Mouse (Mus musculus): ENCODE measurements around the gene Tenm2. TPM values are rescaled to one million over a fixed set of nuclear protein-coding genes. Genes with fewer than 3 reads are reported as not detected.

Tenm2 gene
- polyA plus RNA-seq, 1 experiment, result not detected

GRCm38 (mm10) chr11:37031305-37032055, 204.3 kb downstream of the Tenm2 start:
- H3K4me1 ChIP-seq (ENCODE audit: control insufficient read depth, insufficient read depth, low read length), result no peaks in the 10 kb centered on the region
- no peak overlapping the region for H3K4me3 ChIP-seq (ENCODE audit: insufficient read depth, low read length)
- H3K27ac ChIP-seq (ENCODE audit: insufficient read depth, low read depth, low read length), result no peak overlapping the region
- no peak for TF ChIP-seq POLR2A (IDR thresholded peaks at IDR 0.05; ENCODE audit: borderline replicate concordance, low read depth, low read length)
- no peak for TF ChIP-seq CTCF (IDR thresholded peaks at IDR 0.05; ENCODE audit: low read depth, low read length)

GRCm38 (mm10) chr11:37011900-37012299, 223.9 kb downstream of the Tenm2 start:
- H3K4me3 ChIP-seq (ENCODE audit: insufficient read depth, low read length), result no peak overlapping the region
- TF ChIP-seq POLR2A (IDR thresholded peaks at IDR 0.05; ENCODE audit: borderline replicate concordance, low read depth, low read length) (no peak), CTCF (IDR thresholded peaks at IDR 0.05; ENCODE audit: low read depth, low read length) (no peak)

GRCm38 (mm10) chr11:37009243-37009642, 226.5 kb downstream of the Tenm2 start:
- no peak for TF ChIP-seq CTCF (IDR thresholded peaks at IDR 0.05; ENCODE audit: low read depth, low read length)
- no peak for TF ChIP-seq POLR2A (IDR thresholded peaks at IDR 0.05; ENCODE audit: borderline replicate concordance, low read depth, low read length)
- no peak overlapping the region for H3K27ac ChIP-seq (ENCODE audit: insufficient read depth, low read depth, low read length)
- H3K4me3 ChIP-seq (ENCODE audit: insufficient read depth, low read length), result no peak overlapping the region
- no peaks in the 10 kb centered on the region for H3K4me1 ChIP-seq (ENCODE audit: control insufficient read depth, insufficient read depth, low read length)

More at GRCm38 (mm10) chr11:37011900-37012299, 223.9 kb downstream of the Tenm2 start:
- Histone ChIP-seq H3K4me1 (ENCODE audit: control insufficient read depth, insufficient read depth, low read length) (no peaks in the 10 kb centered on the region), H3K27ac (ENCODE audit: insufficient read depth, low read depth, low read length) (no peak overlapping the region)

GRCm38 (mm10) chr11:36997668-36998067, 238.1 kb downstream of the Tenm2 start:
- H3K27ac ChIP-seq (ENCODE audit: insufficient read depth, low read depth, low read length), result no peak overlapping the region
- no peak overlapping the region for H3K4me3 ChIP-seq (ENCODE audit: insufficient read depth, low read length)
- TF ChIP-seq POLR2A (IDR thresholded peaks at IDR 0.05; ENCODE audit: borderline replicate concordance, low read depth, low read length) (no peak), CTCF (IDR thresholded peaks at IDR 0.05; ENCODE audit: low read depth, low read length) (no peak)
- no peaks in the 10 kb centered on the region for H3K4me1 ChIP-seq (ENCODE audit: control insufficient read depth, insufficient read depth, low read length)

GRCm38 (mm10) chr11:36990895-36991294, 244.9 kb downstream of the Tenm2 start:
- H3K4me1 ChIP-seq (ENCODE audit: control insufficient read depth, insufficient read depth, low read length), result no peaks in the 10 kb centered on the region
- no peak overlapping the region for H3K27ac ChIP-seq (ENCODE audit: insufficient read depth, low read depth, low read length)
- no peak for TF ChIP-seq CTCF (IDR thresholded peaks at IDR 0.05; ENCODE audit: low read depth, low read length)
- TF ChIP-seq POLR2A (IDR thresholded peaks at IDR 0.05; ENCODE audit: borderline replicate concordance, low read depth, low read length), result no peak
- no peak overlapping the region for H3K4me3 ChIP-seq (ENCODE audit: insufficient read depth, low read length)

GRCm38 (mm10) chr11:36988776-36989565, 246.8 kb downstream of the Tenm2 start:
- Histone ChIP-seq H3K4me3 (ENCODE audit: insufficient read depth, low read length) (no peak overlapping the region), H3K4me1 (ENCODE audit: control insufficient read depth, insufficient read depth, low read length) (no peaks in the 10 kb centered on the region), H3K27ac (ENCODE audit: insufficient read depth, low read depth, low read length) (no peak overlapping the region)
- no peak for TF ChIP-seq POLR2A (IDR thresholded peaks at IDR 0.05; ENCODE audit: borderline replicate concordance, low read depth, low read length)
- TF ChIP-seq CTCF (IDR thresholded peaks at IDR 0.05; ENCODE audit: low read depth, low read length), result no peak

GRCm38 (mm10) chr11:36974142-36974541, 261.6 kb downstream of the Tenm2 start:
- H3K4me3 ChIP-seq (ENCODE audit: insufficient read depth, low read length), result no peak overlapping the region
- no peak for TF ChIP-seq POLR2A (IDR thresholded peaks at IDR 0.05; ENCODE audit: borderline replicate concordance, low read depth, low read length)
- TF ChIP-seq CTCF (IDR thresholded peaks at IDR 0.05; ENCODE audit: low read depth, low read length), result no peak
- H3K27ac ChIP-seq (ENCODE audit: insufficient read depth, low read depth, low read length), result no peak overlapping the region
- no peaks in the 10 kb centered on the region for H3K4me1 ChIP-seq (ENCODE audit: control insufficient read depth, insufficient read depth, low read length)

GRCm38 (mm10) chr11:36958102-36958501, 277.7 kb downstream of the Tenm2 start:
- Histone ChIP-seq H3K4me1 (ENCODE audit: control insufficient read depth, insufficient read depth, low read length) (no peaks in the 10 kb centered on the region), H3K27ac (ENCODE audit: insufficient read depth, low read depth, low read length) (no peak overlapping the region), H3K4me3 (ENCODE audit: insufficient read depth, low read length) (no peak overlapping the region)
- TF ChIP-seq CTCF (IDR thresholded peaks at IDR 0.05; ENCODE audit: low read depth, low read length) (no peak), POLR2A (IDR thresholded peaks at IDR 0.05; ENCODE audit: borderline replicate concordance, low read depth, low read length) (no peak)

- no peak overlapping the region for H3K27ac ChIP-seq (ENCODE audit: insufficient read depth, low read depth, low read length)
- H3K4me1 ChIP-seq (ENCODE audit: control insufficient read depth, insufficient read depth, low read length), result no peaks in the 10 kb centered on the region
- no peak overlapping the region for H3K4me3 ChIP-seq (ENCODE audit: insufficient read depth, low read length)
- TF ChIP-seq POLR2A (IDR thresholded peaks at IDR 0.05; ENCODE audit: borderline replicate concordance, low read depth, low read length) (no peak), CTCF (IDR thresholded peaks at IDR 0.05; ENCODE audit: low read depth, low read length) (no peak)
Measured at GRCm38 (mm10) chr11:36941429-36941828, 294.3 kb downstream of the Tenm2 start.

- TF ChIP-seq POLR2A (IDR thresholded peaks at IDR 0.05; ENCODE audit: borderline replicate concordance, low read depth, low read length) (no peak), CTCF (IDR thresholded peaks at IDR 0.05; ENCODE audit: low read depth, low read length) (no peak)
- no peak overlapping the region for H3K4me3 ChIP-seq (ENCODE audit: insufficient read depth, low read length)
- H3K27ac ChIP-seq (ENCODE audit: insufficient read depth, low read depth, low read length), result no peak overlapping the region
- no peaks in the 10 kb centered on the region for H3K4me1 ChIP-seq (ENCODE audit: control insufficient read depth, insufficient read depth, low read length)
Measured at GRCm38 (mm10) chr11:36940557-36941110, 295.1 kb downstream of the Tenm2 start.

All from bone marrow macrophage, adult 2 months (primary cell).